Mouse (Mus musculus): Measurements from ENCODE around the gene Slfn2.

Gene Slfn2

DNA sequence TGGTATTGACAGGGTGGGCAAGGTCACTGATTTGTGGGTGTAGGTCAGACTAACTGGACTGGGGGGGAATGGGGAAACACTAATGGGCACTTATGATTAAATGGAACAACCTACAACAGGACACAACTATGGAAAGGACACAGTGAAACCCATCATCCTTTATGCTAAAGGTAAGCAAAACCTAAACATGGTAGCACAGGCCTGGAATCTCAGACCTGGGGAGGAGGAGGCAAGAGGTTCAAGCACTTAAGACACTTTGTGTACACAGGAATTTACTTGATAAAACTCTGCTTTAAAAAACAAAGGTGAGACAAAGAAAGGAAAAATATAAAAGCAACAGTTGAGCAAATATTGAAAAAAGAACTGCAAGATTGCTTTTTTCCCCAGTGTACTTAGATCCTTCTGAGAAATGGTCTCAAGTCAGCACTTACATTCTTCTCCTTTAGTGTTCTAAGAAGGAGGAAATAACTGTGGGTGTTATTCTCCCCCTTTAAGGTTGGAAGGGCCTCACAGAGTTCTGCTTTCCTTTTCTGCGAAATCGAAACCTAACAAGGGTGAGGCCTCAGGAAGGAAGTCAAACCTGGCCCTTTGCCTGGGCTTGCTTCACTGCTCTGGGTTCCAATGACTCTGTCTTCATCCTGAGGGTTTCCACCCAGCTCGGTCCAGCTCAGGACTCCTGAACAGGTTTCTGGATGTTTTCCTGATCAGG is 13.0 kb downstream of the Slfn2 start:
- no peak for DNase-seq

DNA sequence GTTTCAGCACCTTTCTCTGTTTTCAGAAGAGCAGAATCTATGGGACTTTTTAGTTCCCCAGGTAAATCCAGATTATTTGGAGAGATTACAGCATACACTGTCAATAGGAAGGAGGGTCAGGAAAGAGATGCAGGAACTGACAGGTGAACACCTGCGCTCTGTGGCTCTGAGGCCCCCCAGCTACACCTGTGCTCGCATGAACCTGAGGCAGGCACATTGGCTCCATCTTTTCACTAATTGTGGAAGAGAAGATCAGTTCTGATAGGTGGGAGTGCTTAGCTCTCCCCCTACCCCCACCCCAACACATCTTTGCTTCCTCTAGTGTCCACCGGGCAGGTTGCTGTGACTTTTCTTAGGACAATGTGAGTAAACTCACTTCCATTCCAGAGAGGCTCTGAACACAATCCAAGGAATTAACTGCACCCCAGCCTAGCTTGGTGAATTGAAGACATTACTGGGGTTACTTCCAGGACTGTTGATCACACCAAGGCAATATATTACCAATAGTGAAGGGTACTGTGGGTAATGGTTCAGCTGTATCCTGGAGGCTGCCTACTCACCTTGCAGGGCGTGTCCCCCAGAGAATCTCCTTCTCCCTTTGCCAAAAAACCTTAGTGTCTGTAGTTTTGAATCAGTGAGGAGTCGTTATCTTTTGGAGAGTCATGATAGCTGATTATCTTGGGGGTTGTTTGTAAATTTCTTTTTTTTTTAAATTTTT is 13.7 kb downstream of the Slfn2 start:
- no peak for DNase-seq

DNA sequence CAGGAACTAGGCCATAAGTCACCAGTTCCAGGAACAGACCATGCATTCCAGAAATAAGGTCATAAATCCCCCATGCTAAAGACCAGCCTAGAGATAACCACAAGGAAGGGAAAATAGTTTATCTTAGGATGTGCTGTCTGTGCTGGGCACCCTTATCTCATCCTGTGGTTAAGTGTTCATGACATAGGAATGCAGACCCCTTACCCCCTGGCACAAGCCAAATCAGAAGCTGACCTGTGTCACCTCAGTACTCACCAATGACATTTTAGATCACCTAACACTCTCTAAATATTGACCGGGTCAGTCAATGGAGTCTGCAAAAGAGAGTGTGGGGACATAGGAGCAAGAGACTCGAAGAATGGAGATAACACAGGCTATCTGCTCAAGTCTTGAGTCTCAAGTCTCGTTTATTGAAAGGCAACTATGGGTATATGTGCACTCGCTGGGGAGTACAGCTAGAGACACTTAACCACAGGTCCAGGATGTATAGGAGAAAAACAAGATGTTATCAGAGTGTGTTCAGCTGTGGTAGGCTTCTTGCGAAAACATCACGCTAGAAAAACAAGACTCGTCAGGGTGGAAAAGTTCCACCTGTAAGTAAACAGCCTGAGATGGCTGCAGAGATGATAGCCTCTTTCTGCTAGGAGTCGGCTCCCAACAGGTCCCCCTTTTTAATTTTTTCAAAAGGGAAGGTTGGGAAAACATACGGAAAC is 14.7 kb downstream of the Slfn2 start:
- no peak for DNase-seq

DNA sequence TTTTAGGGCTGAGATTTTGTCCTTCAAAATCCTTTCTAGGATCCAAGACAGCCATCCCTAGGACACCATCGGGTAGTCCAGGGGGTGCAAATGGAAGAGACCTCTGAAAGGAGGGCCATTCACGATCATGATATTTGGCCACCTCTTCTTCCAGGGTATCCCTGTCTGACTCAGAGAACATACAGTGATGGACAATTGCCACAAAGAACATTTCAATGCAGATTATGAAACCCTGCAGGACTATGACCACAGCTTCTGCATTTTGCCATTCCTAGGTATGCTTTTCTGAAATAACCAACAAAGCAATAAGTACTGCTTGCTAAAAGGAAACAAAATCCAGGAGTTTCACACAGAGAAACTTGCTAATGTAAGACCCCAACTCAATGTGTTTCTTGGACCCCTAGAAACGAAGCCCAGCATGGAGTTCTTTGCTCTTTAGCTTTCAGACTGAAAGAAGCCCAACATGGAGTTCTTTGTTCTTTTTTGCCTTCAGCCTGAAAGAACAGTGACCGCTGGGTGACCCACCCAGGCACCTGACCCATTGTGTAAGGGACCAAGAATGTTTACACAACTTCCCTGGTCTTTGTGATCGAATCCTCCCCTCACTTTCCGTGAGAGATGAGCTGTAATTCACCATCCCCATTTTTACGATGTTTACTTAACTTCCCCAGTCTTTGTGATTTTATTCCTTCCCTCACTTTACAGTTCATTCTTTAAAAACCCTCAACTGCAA is 18.0 kb downstream of the Slfn2 start:
- no peak for DNase-seq

DNA sequence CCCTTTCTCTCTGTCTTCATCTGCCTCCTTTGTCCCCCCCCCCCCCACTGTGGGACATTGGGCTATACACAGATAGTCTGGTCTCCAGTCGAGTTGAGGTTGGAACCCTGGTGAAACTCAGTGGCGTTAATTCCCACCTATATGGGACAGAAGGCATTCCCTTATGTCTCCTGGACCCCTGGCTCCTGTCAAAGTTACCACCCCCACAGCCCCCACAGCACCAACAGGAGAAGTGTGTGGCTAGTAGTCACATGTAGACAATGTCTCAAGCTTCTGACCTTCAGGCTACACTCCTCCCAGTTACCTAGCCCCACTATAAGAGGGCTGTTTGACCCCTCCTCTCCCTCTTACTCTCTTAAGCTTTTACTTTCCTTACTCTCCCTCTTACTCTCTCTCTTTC is 19.2 kb downstream of the Slfn2 start:
- no peak for DNase-seq

DNA sequence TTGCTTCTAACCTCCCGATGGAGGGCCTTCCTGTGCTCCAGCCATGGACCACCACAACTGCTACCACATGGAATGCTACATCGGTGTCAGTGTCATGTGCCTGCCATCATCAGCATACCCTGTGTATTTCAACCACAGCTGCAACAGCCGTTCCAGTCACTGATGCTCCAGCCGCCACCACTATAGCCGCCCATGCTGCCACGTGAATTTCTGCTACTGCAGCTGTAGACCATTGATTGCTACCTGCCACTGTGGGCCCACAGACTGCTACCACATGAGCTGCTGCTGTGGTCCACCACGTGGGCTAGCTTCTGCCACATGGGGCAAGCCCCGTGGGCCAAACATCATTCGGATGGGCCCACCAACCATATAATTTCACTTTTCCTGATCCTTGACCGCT is 19.8 kb downstream of the Slfn2 start:
- no peak for DNase-seq

DNA sequence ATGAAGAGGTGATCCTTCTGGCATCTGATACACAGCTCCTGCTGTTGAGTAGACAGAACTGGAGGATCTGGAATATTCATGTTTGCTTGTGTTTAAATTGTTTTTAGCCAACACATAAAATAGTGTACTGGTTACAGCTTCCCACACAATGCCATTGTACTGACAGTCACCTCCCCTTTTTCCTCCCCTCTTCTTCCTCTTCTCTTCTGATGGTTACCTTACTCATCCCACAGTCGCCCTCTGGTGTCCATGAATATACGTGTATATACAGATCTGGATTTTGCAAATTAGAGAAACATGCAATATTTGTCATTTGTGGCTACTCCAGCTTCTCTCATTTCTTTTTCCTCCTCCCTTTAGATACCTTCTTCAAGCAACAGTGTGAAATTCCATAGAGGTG is 50.2 kb downstream of the Slfn2 start:
- peak; percentile 11 for DNase-seq

DNA sequence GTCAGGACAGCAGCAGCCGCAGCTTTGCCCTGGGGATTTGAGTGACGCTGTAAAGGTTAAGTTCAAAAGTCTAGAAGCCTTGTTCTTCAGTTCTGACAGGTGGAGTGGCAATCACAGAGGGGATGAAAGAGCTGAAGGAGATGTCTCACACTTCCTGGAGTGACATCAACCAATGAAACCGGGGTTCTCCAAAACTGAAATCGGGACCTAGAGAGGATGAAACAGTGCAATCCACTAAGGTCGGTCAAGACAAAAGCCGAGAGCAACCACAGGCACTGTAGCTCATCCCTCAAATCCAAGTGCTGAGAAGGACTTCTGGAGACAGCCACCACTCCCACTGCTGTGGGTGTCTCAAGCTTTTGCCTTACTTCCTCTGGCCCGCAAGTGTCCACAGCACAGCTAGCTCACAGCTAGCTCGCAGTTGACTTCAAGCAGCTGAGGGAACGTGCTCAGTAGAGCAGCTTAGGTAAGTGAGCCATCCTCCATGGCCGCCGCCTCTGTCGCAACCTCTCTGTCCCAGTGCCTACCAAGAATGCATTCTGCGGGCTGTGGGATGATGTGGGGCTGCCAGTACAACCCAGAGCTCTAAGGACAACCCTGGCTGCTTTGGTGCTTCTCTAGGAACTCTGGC is 51.8 kb downstream of the Slfn2 start, which contains the start of gene Slfn1:
Gene Slfn1 (plus strand): TSS at position 253 of the 631 bp plus-strand sequence.
- DNase-seq: no peak

DNA sequence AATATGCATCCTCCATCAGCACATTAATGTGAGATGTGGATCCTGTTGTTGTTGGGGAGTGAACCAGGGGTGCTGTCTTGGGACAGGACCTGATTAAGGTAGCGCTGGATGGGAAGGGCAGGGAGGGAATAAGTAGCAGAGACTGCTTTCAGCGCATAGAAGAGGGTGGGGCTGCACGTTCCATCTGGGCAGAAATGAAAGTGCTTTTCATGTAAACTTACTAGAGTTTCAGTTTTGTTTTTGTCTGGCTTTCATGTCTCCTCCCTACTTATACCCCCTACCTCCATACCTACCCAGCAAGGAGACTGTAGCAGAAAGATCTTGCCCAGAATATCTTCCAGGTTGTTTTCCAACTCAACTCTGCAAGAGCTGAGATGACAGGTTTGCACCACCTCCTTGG is 53.1 kb downstream of the Slfn2 start:
- no peak for DNase-seq

All from right cerebral cortex, adult 18-20 months (tissue).